Mouse (Mus musculus): ENCODE measurements at regions not wholly inside any gene's neighbourhood (a gene's known extent, or its start where the extent isn't known, plus 50 kb on each side); places are given as distances from the start of the nearest gene placed in this dataset.

- ATAC-seq (ENCODE audit: low FRiP score) (no peak), DNase-seq (ENCODE audit: low spot score) (no peak)
- Histone ChIP-seq H3K9ac (no peak overlapping the region), H3K4me3 (replicated peaks; ENCODE audit: low read length) (no peak overlapping the region), H3K27ac (no peak overlapping the region), H3K27me3 (ENCODE audit: control insufficient read depth, insufficient read depth, low read length) (no peaks in the 10 kb centered on the region), H3K4me1 (replicated peaks; ENCODE audit: control insufficient read depth, insufficient read depth, low read length) (no peaks in the 10 kb centered on the region), H3K36me3 (replicated peaks; ENCODE audit: control insufficient read depth, insufficient read depth) (no peaks in the 10 kb centered on the region), H3K4me2 (replicated peaks) (no peak overlapping the region), H3K9me3 (ENCODE audit: control insufficient read depth, low read length) (no peaks in the 10 kb centered on the region)
- 88% methylated on average over 3 of the region's 3 CpGs for WGBS
Observed at GRCm38 (mm10) chr19:60408436-60408835, 59.7 kb downstream of the Prlhr start.

DNA sequence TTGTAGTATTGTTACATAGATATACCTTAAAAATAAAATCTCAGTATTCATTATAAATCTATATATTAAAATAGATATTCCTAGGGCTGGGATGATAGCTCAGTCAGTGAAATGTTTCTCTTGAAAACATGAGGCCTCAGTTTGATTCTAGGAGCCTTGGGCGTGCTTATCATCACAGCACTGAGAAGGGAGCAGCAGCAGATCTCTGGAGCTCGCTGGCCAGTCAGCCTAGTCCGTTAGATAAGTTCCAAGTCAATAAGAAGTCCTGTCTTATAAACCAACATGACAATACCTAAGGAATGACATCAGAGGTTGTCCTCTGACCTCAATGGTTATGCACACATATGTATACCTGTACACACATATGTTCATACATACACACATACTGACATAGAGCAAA, 68.7 kb downstream of the Prlhr start:
- Histone ChIP-seq H3K27me3 (ENCODE audit: control insufficient read depth, insufficient read depth, low read length) (no peaks in the 10 kb centered on the region), H3K4me1 (replicated peaks; ENCODE audit: control insufficient read depth, insufficient read depth, low read length) (no peaks in the 10 kb centered on the region), H3K4me2 (replicated peaks) (no peak overlapping the region), H3K27ac (no peak overlapping the region), H3K9me3 (ENCODE audit: control insufficient read depth, low read length) (no peaks in the 10 kb centered on the region), H3K36me3 (replicated peaks; ENCODE audit: control insufficient read depth, insufficient read depth) (no peaks in the 10 kb centered on the region), H3K9ac (no peak overlapping the region), H3K4me3 (replicated peaks; ENCODE audit: low read length) (no peak overlapping the region)
- DNase-seq (ENCODE audit: low spot score) = no peak
- 77% methylated on average over 3 of the region's 3 CpGs for WGBS
- ATAC-seq (ENCODE audit: low FRiP score) = no peak

DNA sequence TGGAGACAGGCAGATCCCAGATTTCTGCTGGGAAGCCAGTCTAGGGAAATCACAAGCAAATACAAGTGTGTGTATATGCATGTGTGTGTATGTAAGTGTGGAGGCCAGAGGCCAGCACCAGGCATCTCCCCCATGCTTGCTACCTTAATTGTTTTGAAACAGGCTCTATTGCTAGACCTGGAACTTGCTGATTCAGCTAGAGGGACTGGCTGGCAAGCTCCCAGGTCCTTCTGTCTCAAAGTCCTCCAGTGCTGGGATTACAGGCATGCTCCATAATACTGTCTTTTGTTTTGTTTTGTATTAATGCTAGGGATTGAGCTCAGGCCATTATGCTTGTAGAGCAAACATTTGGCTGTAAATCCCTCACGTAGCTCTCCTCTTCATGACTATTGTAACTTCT, 70.4 kb downstream of the Prlhr start:
- Histone ChIP-seq H3K4me1 (replicated peaks; ENCODE audit: control insufficient read depth, insufficient read depth, low read length) (no peaks in the 10 kb centered on the region), H3K4me2 (replicated peaks) (no peak overlapping the region), H3K27ac (no peak overlapping the region), H3K9ac (no peak overlapping the region), H3K36me3 (replicated peaks; ENCODE audit: control insufficient read depth, insufficient read depth) (no peaks in the 10 kb centered on the region), H3K4me3 (replicated peaks; ENCODE audit: low read length) (no peak overlapping the region), H3K9me3 (ENCODE audit: control insufficient read depth, low read length) (no peaks in the 10 kb centered on the region), H3K27me3 (ENCODE audit: control insufficient read depth, insufficient read depth, low read length) (no peaks in the 10 kb centered on the region)
- DNase-seq (ENCODE audit: low spot score) (no peak), ATAC-seq (ENCODE audit: low FRiP score) (no peak)
- WGBS = 74% methylated on average over 1 of the region's 1 CpGs

GRCm38 (mm10) chr19:60396604-60397003, 71.5 kb downstream of the Prlhr start:
- no peaks in the 10 kb centered on the region for H3K36me3 ChIP-seq (replicated peaks; ENCODE audit: control insufficient read depth, insufficient read depth)
- WGBS = 88% methylated on average over 5 of the region's 5 CpGs
- no peak for ATAC-seq (ENCODE audit: low FRiP score)

GRCm38 (mm10) chr19:60386563-60387241, 81.4 kb downstream of the Prlhr start:
- no peak for ATAC-seq (ENCODE audit: low FRiP score)
- no peak overlapping the region for H3K4me2 ChIP-seq (replicated peaks)
- 73% methylated on average over 3 of the region's 3 CpGs for WGBS
- H3K9me3 ChIP-seq (ENCODE audit: control insufficient read depth, low read length) = no peaks in the 10 kb centered on the region
- no peak for DNase-seq (ENCODE audit: low spot score)
- H3K27me3 ChIP-seq (ENCODE audit: control insufficient read depth, insufficient read depth, low read length) = no peaks in the 10 kb centered on the region
- no peaks in the 10 kb centered on the region for H3K4me1 ChIP-seq (replicated peaks; ENCODE audit: control insufficient read depth, insufficient read depth, low read length)
- H3K36me3 ChIP-seq (replicated peaks; ENCODE audit: control insufficient read depth, insufficient read depth) = no peaks in the 10 kb centered on the region
- H3K9ac ChIP-seq = no peak overlapping the region
- H3K4me3 ChIP-seq (replicated peaks; ENCODE audit: low read length) = no peak overlapping the region
- no peak overlapping the region for H3K27ac ChIP-seq

More at GRCm38 (mm10) chr19:60396604-60397003, 71.5 kb downstream of the Prlhr start:
- Histone ChIP-seq H3K4me2 (replicated peaks) (no peak overlapping the region), H3K9ac (no peak overlapping the region), H3K4me3 (replicated peaks; ENCODE audit: low read length) (no peak overlapping the region), H3K27ac (no peak overlapping the region), H3K4me1 (replicated peaks; ENCODE audit: control insufficient read depth, insufficient read depth, low read length) (no peaks in the 10 kb centered on the region), H3K27me3 (ENCODE audit: control insufficient read depth, insufficient read depth, low read length) (no peaks in the 10 kb centered on the region), H3K9me3 (ENCODE audit: control insufficient read depth, low read length) (no peaks in the 10 kb centered on the region)
- no peak for DNase-seq (ENCODE audit: low spot score)

DNA sequence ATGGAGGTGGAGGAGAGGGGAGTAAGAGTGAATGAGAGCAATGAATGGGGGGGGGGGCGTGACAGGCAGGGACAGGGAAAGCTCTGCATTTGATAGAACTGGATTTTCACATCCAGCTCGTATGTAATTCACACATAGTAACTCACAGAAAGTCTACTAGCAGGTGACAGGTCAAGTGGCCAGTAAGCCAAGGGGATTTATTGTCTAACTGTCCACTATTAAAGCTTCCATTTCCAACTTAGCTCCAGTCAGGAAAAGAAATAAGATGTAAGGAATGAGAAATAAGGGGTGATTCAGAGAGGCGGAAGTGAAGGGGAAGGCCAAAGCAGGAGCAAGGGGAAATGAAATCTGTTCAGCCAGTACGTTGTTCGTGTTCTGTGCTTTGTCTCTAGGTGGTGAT, 83.4 kb downstream of the Prlhr start:
- no peaks in the 10 kb centered on the region for H3K4me1 ChIP-seq (replicated peaks; ENCODE audit: control insufficient read depth, insufficient read depth, low read length)
- no peak for ATAC-seq (ENCODE audit: low FRiP score)
- 74% methylated on average over 5 of the region's 5 CpGs for WGBS

GRCm38 (mm10) chr19:60382661-60383060, 85.4 kb downstream of the Prlhr start:
- no peak for DNase-seq (ENCODE audit: low spot score)
- ATAC-seq (ENCODE audit: low FRiP score) = no peak
- no peak overlapping the region for H3K4me3 ChIP-seq (replicated peaks; ENCODE audit: low read length)

More for the DNA sequence above, 83.4 kb downstream of the Prlhr start:
- H3K4me3 ChIP-seq (replicated peaks; ENCODE audit: low read length) = no peak overlapping the region
- H3K27ac ChIP-seq = no peak overlapping the region
- no peaks in the 10 kb centered on the region for H3K9me3 ChIP-seq (ENCODE audit: control insufficient read depth, low read length)
- no peaks in the 10 kb centered on the region for H3K36me3 ChIP-seq (replicated peaks; ENCODE audit: control insufficient read depth, insufficient read depth)
- no peak overlapping the region for H3K4me2 ChIP-seq (replicated peaks)
- H3K9ac ChIP-seq = no peak overlapping the region
- no peak for DNase-seq (ENCODE audit: low spot score)
- H3K27me3 ChIP-seq (ENCODE audit: control insufficient read depth, insufficient read depth, low read length) = no peaks in the 10 kb centered on the region

GRCm38 (mm10) chr19:60379030-60379605, 89.0 kb downstream of the Prlhr start:
- Histone ChIP-seq H3K36me3 (replicated peaks; ENCODE audit: control insufficient read depth, insufficient read depth) (no peaks in the 10 kb centered on the region), H3K4me2 (replicated peaks) (no peak overlapping the region), H3K9me3 (ENCODE audit: control insufficient read depth, low read length) (no peaks in the 10 kb centered on the region), H3K9ac (no peak overlapping the region), H3K27me3 (ENCODE audit: control insufficient read depth, insufficient read depth, low read length) (no peaks in the 10 kb centered on the region), H3K4me1 (replicated peaks; ENCODE audit: control insufficient read depth, insufficient read depth, low read length) (no peaks in the 10 kb centered on the region), H3K27ac (no peak overlapping the region), H3K4me3 (replicated peaks; ENCODE audit: low read length) (no peak overlapping the region)
- ATAC-seq (ENCODE audit: low FRiP score) (no peak), DNase-seq (ENCODE audit: low spot score) (no peak)
- WGBS = 88% methylated on average over 2 of the region's 2 CpGs

More at GRCm38 (mm10) chr19:60382661-60383060, 85.4 kb downstream of the Prlhr start:
- Histone ChIP-seq H3K27ac (no peak overlapping the region), H3K36me3 (replicated peaks; ENCODE audit: control insufficient read depth, insufficient read depth) (no peaks in the 10 kb centered on the region), H3K27me3 (ENCODE audit: control insufficient read depth, insufficient read depth, low read length) (no peaks in the 10 kb centered on the region), H3K9me3 (ENCODE audit: control insufficient read depth, low read length) (no peaks in the 10 kb centered on the region), H3K4me2 (replicated peaks) (no peak overlapping the region), H3K4me1 (replicated peaks; ENCODE audit: control insufficient read depth, insufficient read depth, low read length) (no peaks in the 10 kb centered on the region), H3K9ac (no peak overlapping the region)

DNA sequence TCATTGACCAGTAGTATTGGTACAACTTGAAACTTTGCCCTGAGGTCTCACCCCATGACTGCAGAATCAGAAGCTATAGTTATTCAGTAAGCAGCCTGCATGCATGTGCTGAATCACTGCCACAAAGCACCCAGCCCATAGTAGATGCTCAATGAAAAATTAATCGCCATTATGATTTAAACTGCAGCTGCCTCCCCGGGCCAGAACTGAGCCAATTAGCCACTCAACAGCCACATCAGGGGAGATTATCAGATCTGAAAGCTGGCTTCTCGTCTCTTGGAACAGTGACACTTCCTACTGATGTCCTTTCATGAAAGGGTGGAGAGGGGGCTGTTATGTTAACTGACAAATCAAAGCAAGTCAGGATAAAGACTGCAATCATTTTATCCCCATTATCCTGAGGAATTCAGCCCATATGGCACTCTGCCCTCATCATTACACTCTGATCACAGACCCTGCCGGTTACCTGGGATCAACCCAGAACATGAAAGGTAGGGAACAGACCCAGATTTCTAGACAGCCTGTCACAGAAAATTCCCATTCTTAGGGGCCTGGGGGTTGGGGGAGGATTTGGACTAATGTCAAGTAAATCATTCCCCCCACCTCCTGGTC, 104.0 kb downstream of the Prlhr start:
- no peaks in the 10 kb centered on the region; the same call in 1 of the 2 replicates for H3K4me1 ChIP-seq (replicated peaks; ENCODE audit: control insufficient read depth, insufficient read depth, low read length)
- no peaks in the 10 kb centered on the region for H3K36me3 ChIP-seq (replicated peaks; ENCODE audit: control insufficient read depth, insufficient read depth)
- H3K27me3 ChIP-seq (ENCODE audit: control insufficient read depth, insufficient read depth, low read length) = no peaks in the 10 kb centered on the region
- H3K9ac ChIP-seq = no peak overlapping the region
- WGBS = 52% methylated on average over 4 of the region's 4 CpGs
- no peak for DNase-seq (ENCODE audit: low spot score)
- peak; percentile 40; the same call in 1 of the 2 replicates for ATAC-seq (ENCODE audit: low FRiP score)
- H3K4me3 ChIP-seq (replicated peaks; ENCODE audit: low read length) = no peak overlapping the region
- H3K4me2 ChIP-seq (replicated peaks) = no peak overlapping the region
- H3K27ac ChIP-seq = no peak overlapping the region
- H3K9me3 ChIP-seq (ENCODE audit: control insufficient read depth, low read length) = no peaks in the 10 kb centered on the region
